13 mouse cellular contexts compared by ENCODE assay signal in genomic region chr9:5424236-5424635, GRCm38 (mm10).
"Had no signal": no experiment of that assay in that cellular context is flagged by ENCODE, and none has a peak within 500 bp of the region (broad histone marks: within the 10 kb centered on the region; RNA-seq: fewer than 3 reads in every experiment).

No protein-coding gene starts in this region.

- H3K4me3 ChIP-seq: lung, embryonic 15.5 days; megakaryocyte, embryonic 14.5 days; midbrain, embryonic 13.5 days; midbrain, embryonic 15.5 days; neural tube, embryonic 12.5 days; stomach, embryonic 15.5 days had no signal

- DNase-seq: lung, adult 18-20 months; lung, postnatal 14 days; lung, postnatal 36 days; right cerebral cortex, postnatal 14 days; thymus, adult 2 months; thymus, postnatal 25 days; thymus, postnatal 4 days had no signal

- H3K4me1 ChIP-seq: lung, embryonic 15.5 days; megakaryocyte, embryonic 14.5 days; midbrain, embryonic 13.5 days; midbrain, embryonic 15.5 days; neural tube, embryonic 12.5 days; stomach, embryonic 15.5 days had no signal
